Mouse (Mus musculus) small intestine, adult 2 months (tissue): Measurements from ENCODE around the gene Fhl3. TPM values are rescaled to one million over a fixed set of nuclear protein-coding genes. Genes with fewer than 3 reads are reported as not detected.

Experiments used
- H3K27ac ChIP-seq: fragments of 200-500 bp; 2 replicates; pipeline ENCODE4 v1.5.1; 2012; ENCODE audit warnings: low read depth, low read length, control low read depth, inconsistent platforms; ENCODE audit not compliant: insufficient read depth
- H3K27me3 ChIP-seq: fragments of 200-500 bp; 2 replicates; pipeline ENCODE4 v1.6.1; 2012; ENCODE audit warnings: mild to moderate bottlenecking, moderate library complexity, low read length, inconsistent platforms; ENCODE audit not compliant: control insufficient read depth, insufficient read depth
- H3K36me3 ChIP-seq: fragments of 200-500 bp; 2 replicates; pipeline ENCODE4 v1.6.1; 2012; ENCODE audit warnings: mild to moderate bottlenecking, low read length, control low read depth, inconsistent platforms; ENCODE audit not compliant: control insufficient read depth, insufficient read depth
- H3K4me1 ChIP-seq: fragments of 200-500 bp; 2 replicates; pipeline ENCODE4 v1.6.1; 2012; ENCODE audit warnings: low read length, inconsistent platforms, mixed read lengths; ENCODE audit not compliant: control insufficient read depth, insufficient read depth, insufficient read length
- H3K4me3 ChIP-seq: fragments of 200-500 bp; 2 replicates; pipeline ENCODE4 v1.5.1; 2012; ENCODE audit warnings: low read depth, mild to moderate bottlenecking, control low read depth, inconsistent platforms, low read length, moderate library complexity
- CTCF ChIP-seq: fragments of 200-500 bp; IDR thresholded peaks from 2 replicates; pipeline ENCODE4 v1.5.1; 2012; ENCODE audit warnings: low read depth, mild to moderate bottlenecking, control low read depth, inconsistent platforms, low read length, moderate library complexity, mixed read lengths; ENCODE audit not compliant: insufficient replicate concordance, insufficient read length; ENCODE audit errors: extremely low read depth
- POLR2A ChIP-seq: fragments of 200-500 bp; IDR thresholded peaks from 2 replicates; pipeline ENCODE4 v1.6.1; 2012; ENCODE audit warnings: low read depth, mild to moderate bottlenecking, control low read depth, inconsistent platforms, low read length, moderate library complexity
- WGBS: fragments of 180-500 bp; shearing (Covaris S2); methylation state at CpG from one replicate; pipeline ENCODE4 v1.1.7; 2018; 5-methylcytosine and 5-hydroxymethylcytosine counted together
- polyA plus RNA-seq: library from polyadenylated mRNA; depleted of rRNA; stranded (reverse); fragments of >200 nt; gene quantifications from 2 replicates; pipeline ENCODE4 v1.2.3, GENCODE M21; 2012

Gene Fhl3
- polyA plus RNA-seq, 1 experiment: 9.2 TPM

DNA sequence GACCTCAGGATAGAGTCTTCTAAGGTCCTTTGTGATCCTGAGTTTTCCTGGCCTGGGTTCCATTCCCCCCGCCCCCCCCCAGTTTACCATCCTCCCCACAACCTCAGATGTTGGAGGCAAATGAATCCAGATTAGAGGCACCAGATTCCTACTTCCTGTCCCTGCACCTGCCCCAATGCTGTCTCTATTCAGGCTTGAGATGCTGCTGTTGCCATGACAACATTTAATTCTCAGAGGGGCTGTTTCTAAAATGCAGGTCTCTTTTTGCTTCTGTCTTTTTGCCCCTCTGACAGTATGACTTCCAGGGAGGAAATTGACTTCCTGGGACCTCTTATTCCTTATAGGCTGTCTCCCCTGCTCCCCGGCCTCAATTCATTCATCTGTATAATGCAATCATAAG, 36.5 kb downstream of the Fhl3 start:
- whole genome bisulfite sequencing: 84% methylated on average over 2 of the region's 2 CpGs
- peaks cover under 1% of the 10 kb centered on the region; the same call in 1 of the 2 replicates for H3K36me3 ChIP-seq
- no peak overlapping the region for H3K4me3 ChIP-seq
- TF ChIP-seq POLR2A (no peak), CTCF (no peak)
- no peaks in the 10 kb centered on the region for H3K27me3 ChIP-seq
- H3K27ac ChIP-seq: no peak overlapping the region
- H3K4me1 ChIP-seq: peaks cover 6% of the 10 kb centered on the region; the same call in 1 of the 2 replicates

DNA sequence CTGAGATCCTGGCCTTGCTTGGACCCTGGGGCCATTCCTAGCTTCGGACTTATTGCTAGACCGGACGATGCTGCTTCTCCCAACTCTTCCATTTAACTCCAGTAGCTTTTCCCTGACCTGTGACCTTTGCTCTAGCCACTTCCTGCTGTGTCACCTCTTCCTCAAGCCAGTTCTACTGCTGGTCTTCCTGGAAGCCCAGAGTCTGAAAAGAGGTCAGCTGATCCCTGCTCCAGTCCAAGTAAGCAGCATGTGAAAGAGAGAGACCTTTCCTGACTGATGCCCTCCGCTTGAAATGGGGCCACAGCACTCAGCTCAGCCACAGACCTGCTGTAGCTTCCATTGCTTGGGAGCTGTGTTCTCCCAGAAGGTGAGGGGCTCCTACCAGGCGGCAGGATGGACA, 37.0 kb downstream of the Fhl3 start:
- no peaks in the 10 kb centered on the region; the same call in 1 of the 2 replicates for H3K36me3 ChIP-seq
- TF ChIP-seq POLR2A (no peak), CTCF (no peak)
- H3K27ac ChIP-seq: no peak overlapping the region
- peak overlapping the region; percentile 14; the same call in 1 of the 2 replicates for H3K4me3 ChIP-seq
- 72% methylated on average over 5 of the region's 5 CpGs for whole genome bisulfite sequencing
- no peaks in the 10 kb centered on the region for H3K27me3 ChIP-seq
- peaks cover 6% of the 10 kb centered on the region; the same call in 1 of the 2 replicates for H3K4me1 ChIP-seq

DNA sequence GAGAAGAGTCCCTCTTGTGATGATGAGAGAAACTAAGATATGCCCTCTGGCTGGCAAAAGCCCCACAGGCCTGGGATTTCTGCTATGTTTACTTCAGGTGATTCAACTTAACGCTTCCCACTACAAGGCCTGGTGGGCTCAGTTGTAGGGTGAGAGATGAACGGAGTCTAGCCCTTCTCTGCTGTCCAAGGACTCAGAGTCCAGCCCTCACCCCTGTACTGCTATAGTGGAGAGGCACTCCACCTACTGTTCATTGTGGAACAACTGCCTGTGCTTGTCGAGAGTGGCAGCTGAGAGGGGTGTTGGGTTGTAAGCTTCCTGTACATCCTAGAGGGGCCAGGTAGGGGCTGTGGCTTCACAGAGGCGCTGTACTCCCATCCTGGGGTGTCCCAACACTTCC, 37.5 kb downstream of the Fhl3 start:
- Histone ChIP-seq H3K4me3 (no peak overlapping the region), H3K36me3 (no peaks in the 10 kb centered on the region; the same call in 1 of the 2 replicates), H3K27ac (no peak overlapping the region), H3K4me1 (peaks cover 6% of the 10 kb centered on the region; the same call in 1 of the 2 replicates), H3K27me3 (no peaks in the 10 kb centered on the region)
- WGBS: 56% methylated on average over 4 of the region's 4 CpGs
- TF ChIP-seq POLR2A: no peak
- peak; percentile 7; the same call in 1 of the 2 replicates for TF ChIP-seq CTCF

DNA sequence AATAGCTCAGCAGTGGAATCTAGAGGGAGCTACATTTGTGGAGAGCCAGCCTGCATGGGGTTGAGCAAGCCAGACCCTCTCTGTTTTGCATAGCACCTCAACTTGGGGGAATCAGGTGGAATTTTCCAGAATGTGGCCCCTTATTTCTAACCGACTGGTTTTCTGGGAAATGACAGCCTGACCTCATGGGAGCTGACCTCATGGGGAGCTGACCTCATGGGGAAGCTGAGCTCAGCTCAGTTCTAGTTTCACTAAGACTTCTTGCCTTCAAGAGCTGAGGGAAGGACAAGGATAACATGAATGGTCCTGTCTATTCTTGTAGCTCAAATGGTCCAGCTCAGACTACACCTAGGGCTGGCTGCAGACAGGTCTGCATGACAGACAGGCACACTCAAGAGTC, 38.3 kb downstream of the Fhl3 start:
- 45% methylated on average over 1 of the region's 1 CpGs for WGBS

DNA sequence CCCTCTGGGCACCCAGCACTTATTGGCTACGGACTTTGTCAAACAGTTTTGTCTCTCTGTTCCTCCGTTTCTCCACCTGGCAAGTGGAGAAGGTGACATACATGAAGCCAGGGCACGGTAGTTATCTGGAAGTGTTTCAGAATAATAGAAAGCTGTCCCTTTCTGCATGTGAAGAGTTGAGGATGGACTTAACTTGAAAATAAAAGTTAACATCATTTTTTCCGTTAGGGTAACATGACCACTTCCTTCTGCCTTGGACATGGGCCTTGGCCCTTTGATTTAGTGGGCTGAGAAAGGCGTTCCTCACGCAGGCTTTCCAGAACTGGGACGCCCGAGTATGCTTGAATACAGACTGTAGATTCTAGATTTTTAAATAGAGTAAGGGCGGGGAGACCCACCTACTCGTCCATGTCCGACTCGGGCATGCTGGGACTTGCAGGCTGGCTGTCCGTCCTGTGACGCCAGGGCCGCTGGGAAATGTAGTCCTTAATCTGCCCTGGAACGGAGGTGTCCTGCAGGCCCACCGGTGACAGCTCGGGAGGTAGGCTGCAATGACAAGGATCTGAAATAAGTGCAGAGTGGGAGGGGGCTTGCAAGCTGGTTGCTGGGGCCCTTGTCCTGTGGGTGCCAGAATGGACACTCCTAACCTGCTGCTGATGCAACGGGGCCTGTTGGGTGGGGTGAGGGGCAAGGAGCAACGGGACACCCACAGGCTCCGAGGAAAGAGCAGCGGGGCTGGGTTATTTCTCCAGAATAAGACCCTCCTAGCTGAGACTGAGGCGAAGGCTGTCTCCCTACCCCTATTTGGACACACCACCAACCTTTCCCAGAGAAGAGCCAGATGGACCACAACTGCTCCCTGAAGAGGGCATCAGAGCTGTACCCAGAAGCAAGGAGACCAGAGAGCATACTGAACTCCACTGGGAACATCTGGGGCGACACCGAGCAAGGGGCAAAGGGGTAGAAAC, 41.2 kb downstream of the Fhl3 start, which contains the start of gene Inpp5b:
Gene Inpp5b (plus strand): TSS at position 475 of the 968 bp plus-strand sequence.
- TF ChIP-seq POLR2A (no peak), CTCF (no peak)
- no peaks in the 10 kb centered on the region for H3K27me3 ChIP-seq
- 9% methylated on average over 25 of the region's 25 CpGs for WGBS
- peak within 1 kb of the TSS; percentile 50; the same call in 1 of the 2 replicates for H3K27ac ChIP-seq
- H3K36me3 ChIP-seq: no peaks in the 10 kb centered on the region
- H3K4me1 ChIP-seq: peaks cover 11% of the 10 kb centered on the region; the same call in 1 of the 2 replicates
- peak within 1 kb of the TSS; percentile 77 for H3K4me3 ChIP-seq

More for the DNA sequence above, 38.3 kb downstream of the Fhl3 start:
- H3K27ac ChIP-seq: no peak overlapping the region
- H3K4me1 ChIP-seq: peaks cover 9% of the 10 kb centered on the region; the same call in 1 of the 2 replicates
- no peak for TF ChIP-seq CTCF
- no peak for TF ChIP-seq POLR2A
- no peak overlapping the region for H3K4me3 ChIP-seq
- no peaks in the 10 kb centered on the region; the same call in 1 of the 2 replicates for H3K36me3 ChIP-seq
- H3K27me3 ChIP-seq: no peaks in the 10 kb centered on the region

DNA sequence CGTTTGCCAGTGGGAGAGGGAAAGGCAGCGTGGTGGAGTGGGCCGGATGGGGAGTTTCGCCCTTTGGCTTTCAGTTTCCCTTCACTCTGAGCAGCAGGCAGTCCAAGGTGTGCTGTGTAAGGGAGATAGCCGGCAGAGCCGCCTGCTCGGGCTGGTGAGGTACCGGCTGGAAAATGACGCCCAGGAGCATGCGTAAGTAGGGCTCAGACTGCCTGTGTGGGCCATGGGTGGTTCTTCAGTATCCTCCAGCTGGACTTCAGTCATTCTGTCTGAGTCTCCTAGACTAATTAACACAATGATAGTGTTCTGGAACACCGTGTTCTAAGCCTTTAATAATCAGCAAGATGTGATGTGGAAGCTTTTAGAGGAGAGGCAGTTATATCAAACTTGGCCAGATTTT, 42.3 kb downstream of the Fhl3 start:
- H3K4me3 ChIP-seq: no peak overlapping the region
- no peaks in the 10 kb centered on the region for H3K36me3 ChIP-seq
- TF ChIP-seq CTCF (no peak), POLR2A (no peak)
- peaks cover 14% of the 10 kb centered on the region; the same call in 1 of the 2 replicates for H3K4me1 ChIP-seq
- no peaks in the 10 kb centered on the region for H3K27me3 ChIP-seq
- WGBS: 50% methylated on average over 11 of the region's 11 CpGs
- H3K27ac ChIP-seq: peak overlapping the region; percentile 57; the same call in 1 of the 2 replicates

DNA sequence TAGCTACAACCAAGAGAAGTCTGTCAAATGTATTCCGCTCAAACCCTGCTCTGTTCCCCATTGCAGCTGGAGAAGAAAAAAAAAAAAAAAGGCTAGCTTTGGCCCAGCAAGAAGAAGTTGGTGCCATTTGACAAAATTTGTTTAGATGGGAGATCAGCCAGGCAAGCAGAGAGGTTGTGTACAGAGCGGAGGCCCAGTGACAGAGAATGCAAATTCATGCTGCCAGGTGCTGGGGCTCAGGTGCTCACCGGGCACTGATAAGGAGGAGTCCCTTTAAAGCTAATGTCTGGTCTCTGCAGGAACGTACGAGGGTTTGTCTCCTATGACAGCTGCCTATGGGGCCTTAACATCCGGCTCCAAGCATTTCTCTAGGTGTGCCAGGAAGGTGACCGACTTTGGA, 46.1 kb downstream of the Fhl3 start:
- WGBS: 40% methylated on average over 7 of the region's 7 CpGs
- H3K27ac ChIP-seq: no peak overlapping the region

More for the DNA sequence above, 46.1 kb downstream of the Fhl3 start:
- H3K36me3 ChIP-seq: no peaks in the 10 kb centered on the region
- no peaks in the 10 kb centered on the region for H3K27me3 ChIP-seq
- TF ChIP-seq CTCF: no peak
- TF ChIP-seq POLR2A: no peak
- H3K4me1 ChIP-seq: peaks cover 17% of the 10 kb centered on the region; the same call in 1 of the 2 replicates
- no peak overlapping the region for H3K4me3 ChIP-seq
